Mouse (Mus musculus): ENCODE measurements around the gene Sypl.
"Not testable (repeated sequence)": the region's sequence is repeated elsewhere in the genome, so short reads cannot be mapped to it uniquely, and the experiment has no call there.

- TF ChIP-seq POLR2A (IDR thresholded peaks at IDR 0.05; ENCODE audit: low read depth, low read length); CTCF (conservative IDR thresholded peaks at IDR 0.05; ENCODE audit: insufficient read depth, insufficient read length, low read depth, low read length): not testable (repeated sequence)
Observed at GRCm38 (mm10) chr12:32999778-33000177, 46.1 kb downstream of the Sypl start.

Data from kidney, adult 2 months (tissue).